Mouse (Mus musculus) megakaryocyte progenitor cell, adult 5-6 weeks (primary cell): ENCODE measurements around the gene 2210016L21Rik. TPM values are rescaled to one million over a fixed set of nuclear protein-coding genes. Genes with fewer than 3 reads are reported as not detected.
A peak's percentile ranks its signal among the peaks of the same experiment; 100 is the strongest.

Source experiments
- ATAC-seq: replicated peaks from 2 replicates; pipeline ENCODE4 v1.8.0; 2016; ENCODE audit warnings: mild to moderate bottlenecking, moderate TSS enrichment, inconsistent platforms; ENCODE audit not compliant: poor library complexity
- total RNA-seq, 2 experiments: library from RNA; stranded (forward) in 1 of 2; stranded (reverse) in 1 of 2; fragments of 157-497, 149-512 nt in 1 of 2; fragments of 200-1000 nt in 1 of 2; gene quantifications; 2 replicates each; pipeline versions ENCODE4 v1.2.3 to v1.2.4; 2015 to 2017

Gene 2210016L21Rik
- total RNA-seq, 2 experiments from 2014 or later: 12.7 to 13.3 TPM

- no peak for ATAC-seq
These were observed 35.0 kb downstream of the 2210016L21Rik start for GRCm38 (mm10) chr5:114976935-114977334.

GRCm38 (mm10) chr5:114978473-114978872 lies 36.5 kb downstream of the 2210016L21Rik start:
- ATAC-seq: no peak

- ATAC-seq: peak; percentile 51
These were observed 36.9 kb downstream of the 2210016L21Rik start for GRCm38 (mm10) chr5:114978888-114979249.

GRCm38 (mm10) chr5:114979250-114980121 lies 37.5 kb downstream of the 2210016L21Rik start:
- ATAC-seq: peak; percentile 80

- peak; percentile 3; the same call in 1 of the 2 replicates for ATAC-seq
These were observed 38.3 kb downstream of the 2210016L21Rik start for GRCm38 (mm10) chr5:114980122-114980748.

GRCm38 (mm10) chr5:114982001-114982400 lies 40.0 kb downstream of the 2210016L21Rik start:
- no peak for ATAC-seq

GRCm38 (mm10) chr5:114985074-114985473 lies 43.1 kb downstream of the 2210016L21Rik start:
- ATAC-seq: no peak

- ATAC-seq: no peak
These were observed 54.5 kb downstream of the 2210016L21Rik start for GRCm38 (mm10) chr5:114996447-114996846.

- ATAC-seq: no peak
These were observed 55.4 kb downstream of the 2210016L21Rik start for GRCm38 (mm10) chr5:114997327-114997726.

Other genes with a start within 250 kb of the 2210016L21Rik start
- gene Tchp, start 234.4 kb upstream of the 2210016L21Rik start, total RNA-seq (2015): 4.9 and 5.4 TPM in 2 replicates
- gene Tchp, start 234.4 kb upstream of the 2210016L21Rik start, total RNA-seq (2017): 10.0 and 10.2 TPM in 2 replicates
- gene Ankrd13a, start 167.5 kb upstream of the 2210016L21Rik start, total RNA-seq (2015): 264 and 290 TPM in 2 replicates
- 298 and 323 TPM in 2 replicates for gene Ankrd13a, start 167.5 kb upstream of the 2210016L21Rik start, total RNA-seq (2017)
- 84.7 and 88.9 TPM in 2 replicates for gene Git2, start 166.6 kb upstream of the 2210016L21Rik start, total RNA-seq (2015)
- 73.6 and 81.1 TPM in 2 replicates for gene Git2, start 166.6 kb upstream of the 2210016L21Rik start, total RNA-seq (2017)
- gene 1500011B03Rik, start 118.7 kb upstream of the 2210016L21Rik start, total RNA-seq (2015): 61.6 and 65.6 TPM in 2 replicates
- 35.0 and 36.2 TPM in 2 replicates for gene 1500011B03Rik, start 118.7 kb upstream of the 2210016L21Rik start, total RNA-seq (2017)
- 0.07 and 0.17 TPM in 2 replicates for gene 4930519G04Rik, start 88.5 kb upstream of the 2210016L21Rik start, total RNA-seq (2015)
- 0.08 TPM in 1 of 2 replicates, not detected in the other for gene 4930519G04Rik, start 88.5 kb upstream of the 2210016L21Rik start, total RNA-seq (2017)
- not detected in 2 replicates for gene Gm9936, start 83.5 kb upstream of the 2210016L21Rik start, total RNA-seq (2015)
- not detected in 2 replicates for gene Gm9936, start 83.5 kb upstream of the 2210016L21Rik start, total RNA-seq (2017)
- 2.9 and 10.3 TPM in 2 replicates for gene Oasl2, start 45.2 kb upstream of the 2210016L21Rik start, total RNA-seq (2015)
- gene Oasl2, start 45.2 kb upstream of the 2210016L21Rik start, total RNA-seq (2017): 2.5 and 5.6 TPM in 2 replicates
- gene Oasl1, start 18.9 kb upstream of the 2210016L21Rik start, total RNA-seq (2015): 0.68 and 4.9 TPM in 2 replicates
- 1.1 and 1.4 TPM in 2 replicates for gene Oasl1, start 18.9 kb upstream of the 2210016L21Rik start, total RNA-seq (2017)
- gene Hnf1a, start 28.9 kb downstream of the 2210016L21Rik start, total RNA-seq (2015): not detected in 2 replicates
- not detected in 2 replicates for gene Hnf1a, start 28.9 kb downstream of the 2210016L21Rik start, total RNA-seq (2017)
- gene Sppl3, start 69.0 kb downstream of the 2210016L21Rik start, total RNA-seq (2015): 32.0 and 40.2 TPM in 2 replicates
- gene Sppl3, start 69.0 kb downstream of the 2210016L21Rik start, total RNA-seq (2017): 23.4 and 28.6 TPM in 2 replicates
- not detected in 2 replicates for gene Gm10401, start 156.1 kb downstream of the 2210016L21Rik start, total RNA-seq (2015)
- not detected in 2 replicates for gene Gm10401, start 156.1 kb downstream of the 2210016L21Rik start, total RNA-seq (2017)
- gene Acads, start 177.2 kb downstream of the 2210016L21Rik start, total RNA-seq (2015): 27.8 and 28.8 TPM in 2 replicates
- 22.3 and 34.1 TPM in 2 replicates for gene Acads, start 177.2 kb downstream of the 2210016L21Rik start, total RNA-seq (2017)
- gene Unc119b, start 192.8 kb downstream of the 2210016L21Rik start, total RNA-seq (2015): 4.1 and 7.2 TPM in 2 replicates
- gene Unc119b, start 192.8 kb downstream of the 2210016L21Rik start, total RNA-seq (2017): 9.6 and 11.2 TPM in 2 replicates
- 242 and 279 TPM in 2 replicates for gene Mlec, start 216.0 kb downstream of the 2210016L21Rik start, total RNA-seq (2015)
- 276 and 305 TPM in 2 replicates for gene Mlec, start 216.0 kb downstream of the 2210016L21Rik start, total RNA-seq (2017)